Comparison of ENCODE assay signal across 15 mouse cellular contexts in the genomic region with DNA sequence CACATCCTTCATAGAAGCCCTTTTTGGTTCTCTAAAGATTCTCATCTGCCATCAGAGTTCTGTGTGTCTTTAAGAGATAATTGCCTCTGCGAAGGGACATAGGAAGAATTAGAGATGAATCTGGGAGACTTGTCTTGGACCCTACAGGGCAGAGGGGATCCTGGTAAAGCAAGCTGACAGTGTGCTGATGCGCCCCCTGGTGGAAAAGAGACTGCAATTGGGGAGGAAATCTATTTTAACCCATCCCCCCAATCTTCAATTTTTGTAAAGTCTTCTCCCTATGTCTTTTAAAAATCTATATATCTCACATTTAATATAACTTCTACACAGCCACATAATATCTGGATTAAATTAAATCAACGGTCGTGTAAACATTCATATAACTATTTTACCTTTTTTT. TPM values are rescaled to one million over a fixed set of nuclear protein-coding genes. Genes with fewer than 3 reads are reported as not detected.
DNase-seq lines count a peak whose midpoint lies in the region; ATAC-seq and TF ChIP-seq lines count a peak whose summit lies in the region.
"Not testable (repeated sequence)": the region's sequence is repeated elsewhere in the genome, so short reads cannot be mapped to it uniquely, and the experiment has no call there.
"Had no signal": no experiment of that assay in that cellular context is flagged by ENCODE, and none has a peak within 500 bp of the region (broad histone marks: within the 10 kb centered on the region; RNA-seq: fewer than 3 reads in every experiment).

No protein-coding gene starts in this region.

- DNase-seq in CD4-positive helper T cell, adult 2 months (ENCODE audit: low read depth, low spot score): peak; percentile 11
- DNase-seq in MEL (ENCODE audit: low read depth, low spot score): peak; percentile 10
- DNase-seq in intestine, embryonic 14.5 days (ENCODE audit: low spot score): peak; percentile 47
- not testable (repeated sequence) for DNase-seq in left cerebral cortex, adult 2 months (ENCODE audit: extremely low spot score in 1 of 2, low spot score in 2 of 2)

- not testable (repeated sequence) for H3K9ac ChIP-seq in MEL (ENCODE audit: control insufficient read depth, low read depth, low read length, poor library complexity, severe bottlenecking); intestine, embryonic 14.5 days (ENCODE audit: low read length)

- H3K4me2 ChIP-seq in intestine, embryonic 14.5 days (ENCODE audit: low read length): not testable (repeated sequence)

- intact Hi-C loops in left cerebral cortex, adult 2 months (cut with DNase I): loop anchor here (5.0 kb wide), 1 partner anchor 147 kb away; no protein-coding TSS in a partner anchor

- not testable (repeated sequence) for TF ChIP-seq EP300 in MEL (IDR thresholded peaks at IDR 0.05; ENCODE audit: low read depth in 1 of 2, low read length in 2 of 2)

- TF ChIP-seq POLR2A in MEL (IDR thresholded peaks at IDR 0.05; ENCODE audit: control insufficient read depth in 1 of 2, insufficient read depth in 1 of 2, low read depth in 1 of 2, low read length in 2 of 2, poor library complexity in 1 of 2); small intestine, adult 2 months (IDR thresholded peaks at IDR 0.05; ENCODE audit: low read depth, low read length): not testable (repeated sequence)

- H3K4me3 ChIP-seq in MEL (ENCODE audit: control insufficient read depth in 1 of 2, insufficient read depth in 1 of 2, low read depth in 2 of 2, low read length in 2 of 2); intestine, embryonic 14.5 days (ENCODE audit: low read depth, low read length); left cerebral cortex, adult 2 months; small intestine, adult 2 months (ENCODE audit: low read depth, low read length): not testable (repeated sequence)

- H3K27me3 ChIP-seq in MEL (ENCODE audit: control insufficient read depth in 1 of 2, insufficient read depth in 2 of 2, low read length in 2 of 2); intestine, embryonic 14.5 days (replicated peaks; ENCODE audit: control insufficient read depth, insufficient read depth, low read length); small intestine, adult 2 months (ENCODE audit: control insufficient read depth, insufficient read depth, low read length): not testable (repeated sequence)

- TF ChIP-seq CTCF in MEL (IDR thresholded peaks at IDR 0.05 in 2 of 3, conservative IDR thresholded peaks at IDR 0.05 in 1 of 3; ENCODE audit: control insufficient read depth in 1 of 3, insufficient read depth in 1 of 3, low read depth in 2 of 3, low read length in 3 of 3, poor library complexity in 1 of 3, severe bottlenecking in 1 of 3): peak in 2 of 3 experiments; percentile 24 to 41; a peak in 3 of 6 replicates
- TF ChIP-seq CTCF in left cerebral cortex, adult 2 months (IDR thresholded peaks at IDR 0.05): peak; percentile 52
- peak; percentile 48; the same call in 1 of the 2 replicates for TF ChIP-seq CTCF in small intestine, adult 2 months (IDR thresholded peaks at IDR 0.05; ENCODE audit: extremely low read depth, insufficient read length, insufficient replicate concordance, low read depth, low read length)

- H3K9me3 ChIP-seq in MEL (replicated peaks; ENCODE audit: insufficient read depth, low read length); intestine, embryonic 14.5 days (ENCODE audit: control insufficient read depth, low read length): not testable (repeated sequence)

- TF ChIP-seq RAD21 in MEL (IDR thresholded peaks at IDR 0.05; ENCODE audit: low read depth, low read length): peak; percentile 18

- not testable (repeated sequence) for H3K79me2 ChIP-seq in MEL (ENCODE audit: control insufficient read depth, insufficient read depth, low read length, poor library complexity)

- H3K4me1 ChIP-seq in MEL (ENCODE audit: control insufficient read depth in 1 of 2, insufficient read depth in 2 of 2, low read length in 2 of 2); intestine, embryonic 14.5 days (replicated peaks; ENCODE audit: control insufficient read depth, insufficient read depth, low read length); small intestine, adult 2 months (ENCODE audit: control insufficient read depth, insufficient read depth, insufficient read length, low read length): not testable (repeated sequence)

- H3K27ac ChIP-seq in MEL (ENCODE audit: control insufficient read depth, low read depth, low read length); intestine, embryonic 14.5 days (ENCODE audit: low read depth); left cerebral cortex, adult 2 months; small intestine, adult 2 months (ENCODE audit: insufficient read depth, low read depth, low read length): not testable (repeated sequence)

- 64% methylated on average over 4 of the region's 4 CpGs for WGBS in intestine, embryonic 14.5 days
- 62% methylated on average over 4 of the region's 4 CpGs for WGBS in small intestine, adult 2 months

- H3K36me3 ChIP-seq in MEL (ENCODE audit: control insufficient read depth in 1 of 2, insufficient read depth in 2 of 2, low read length in 2 of 2); intestine, embryonic 14.5 days (ENCODE audit: control insufficient read depth, insufficient read depth, low read length); small intestine, adult 2 months (ENCODE audit: control insufficient read depth, insufficient read depth, low read length): not testable (repeated sequence)

- ATAC-seq in common myeloid progenitor, adult 5-6 weeks (replicated peaks; ENCODE audit: low read depth, poor library complexity, severe bottlenecking): peak; percentile 68
- ATAC-seq in intestine, embryonic 14.5 days (replicated peaks; ENCODE audit: low FRiP score, low TSS enrichment, low read depth): not testable (repeated sequence)
- peak; percentile 68; the same call in 1 of the 2 replicates for ATAC-seq in megakaryocyte, adult 5-6 weeks (ENCODE audit: poor library complexity, severe bottlenecking)

TF ChIP-seq in MEL, 35 proteins besides CTCF, POLR2A, EP300 and RAD21:
- peak; percentile 48 for TF ChIP-seq SMC3 (IDR thresholded peaks at IDR 0.05; ENCODE audit: low read depth, low read length)

RNA-seq across cellular contexts. Expression of gene Calcb, which starts 11.3 kb away (rescaled TPM):
- total RNA-seq in MEL (2012; rRNA removed): not detected in 2 replicates
- not detected for polyA plus RNA-seq in MEL (2012; ENCODE audit: insufficient read depth in 1 of 2, insufficient read length in 2 of 2, low read depth in 1 of 2, low replicate concordance in 2 of 2, missing spikeins in 1 of 2)
- not detected in 2 replicates for total RNA-seq in common myeloid progenitor, adult 5-6 weeks (2017)
- polyA plus RNA-seq in intestine, embryonic 14.5 days (2014; fragmentation: Nextera tagmentation; extraction: Ambion mirVana): 1.3 and 2.0 TPM in 2 replicates
- total RNA-seq in left cerebral cortex, adult 2 months (2021): not detected
- not detected in 2 replicates for total RNA-seq in megakaryocyte, adult 5-6 weeks (2015)
- total RNA-seq in megakaryocyte, adult 5-6 weeks (2017): not detected in 2 replicates
- polyA plus RNA-seq in small intestine, adult 2 months (2012; rRNA removed): 1.2 and 1.5 TPM in 2 replicates
- total RNA-seq: adrenal gland, postnatal 10 days; gastrocnemius, postnatal 4 days; layer of hippocampus, postnatal 36 days; left cerebral cortex, postnatal 36 days had no signal
- polyA plus RNA-seq: erythroblast, embryonic 14.5 days; forebrain, embryonic 14.5 days; heart, embryonic 12.5 days; liver, embryonic 11.5 days had no signal

RNA-seq across cellular contexts. Expression of gene Insc, which starts 13.8 kb away (rescaled TPM):
- total RNA-seq in MEL (2012; rRNA removed): not detected in 2 replicates
- not detected for polyA plus RNA-seq in MEL (2012; ENCODE audit: insufficient read depth in 1 of 2, insufficient read length in 2 of 2, low read depth in 1 of 2, low replicate concordance in 2 of 2, missing spikeins in 1 of 2)
- not detected in 2 replicates for total RNA-seq in common myeloid progenitor, adult 5-6 weeks (2017)
- 20.8 and 22.0 TPM in 2 replicates for polyA plus RNA-seq in intestine, embryonic 14.5 days (2014; fragmentation: Nextera tagmentation; extraction: Ambion mirVana)
- 1 to 10 TPM; 1.8 to 2.2 TPM for total RNA-seq in left cerebral cortex, adult 2 months (2021)
- not detected in 2 replicates for total RNA-seq in megakaryocyte, adult 5-6 weeks (2015)
- total RNA-seq in megakaryocyte, adult 5-6 weeks (2017): not detected in 2 replicates
- 1.4 and 1.9 TPM in 2 replicates for polyA plus RNA-seq in small intestine, adult 2 months (2012; rRNA removed)
